Mouse (Mus musculus) CD4-positive, CD25-positive, alpha-beta regulatory T cell, adult 2 months (primary cell): ENCODE results near the gene Acap1.
A peak's percentile ranks its signal among the peaks of the same experiment; 100 is the strongest.

Source experiments
- DNase-seq: peaks from one replicate; pipeline ENCODE4 v3.0.0-alpha.2; 2012; ENCODE audit warnings: low read depth, low spot score

Gene Acap1

DNA sequence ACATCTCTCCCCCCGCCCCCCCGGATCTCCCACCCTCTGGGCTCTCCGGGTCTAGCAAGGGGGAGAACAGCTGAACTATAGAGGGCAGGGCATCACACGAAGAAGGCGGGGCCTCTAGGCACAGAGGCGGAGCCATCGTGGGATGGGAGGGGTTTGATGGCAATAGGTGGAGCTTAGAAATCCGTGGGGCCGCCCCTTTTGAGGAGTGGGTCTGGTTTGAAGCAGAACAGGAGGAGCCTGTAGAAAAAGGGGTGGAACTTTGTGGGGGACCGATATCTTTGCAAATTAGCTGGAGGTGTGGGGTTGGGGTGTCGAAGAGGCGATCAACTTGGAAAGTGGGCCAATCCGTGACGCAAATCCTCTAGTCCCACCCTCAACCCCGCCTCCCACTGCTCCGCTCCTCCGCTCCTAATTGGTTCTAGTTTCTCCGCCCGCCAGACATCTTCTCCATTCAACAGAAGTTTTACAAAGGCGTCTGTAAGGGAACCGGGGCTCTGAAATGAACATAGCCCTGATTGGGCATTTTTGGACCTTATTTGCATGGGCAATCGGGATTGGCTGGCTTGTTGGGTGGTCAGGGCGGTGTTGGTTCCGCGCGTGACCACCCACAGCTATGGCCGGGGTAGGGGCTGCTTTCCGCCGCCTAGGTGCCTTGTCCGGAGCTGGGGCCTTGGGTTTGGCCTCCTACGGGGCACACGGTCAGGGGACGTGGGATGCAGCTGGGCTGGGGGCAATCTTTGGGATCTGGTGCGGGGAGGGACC lies 57.2 kb downstream of the Acap1 start, which contains the start of gene Tmem256:
TSS of gene Tmem256 (plus strand) at position 563 of the 762 bp plus-strand sequence.
- peak; percentile 96 for DNase-seq

DNA sequence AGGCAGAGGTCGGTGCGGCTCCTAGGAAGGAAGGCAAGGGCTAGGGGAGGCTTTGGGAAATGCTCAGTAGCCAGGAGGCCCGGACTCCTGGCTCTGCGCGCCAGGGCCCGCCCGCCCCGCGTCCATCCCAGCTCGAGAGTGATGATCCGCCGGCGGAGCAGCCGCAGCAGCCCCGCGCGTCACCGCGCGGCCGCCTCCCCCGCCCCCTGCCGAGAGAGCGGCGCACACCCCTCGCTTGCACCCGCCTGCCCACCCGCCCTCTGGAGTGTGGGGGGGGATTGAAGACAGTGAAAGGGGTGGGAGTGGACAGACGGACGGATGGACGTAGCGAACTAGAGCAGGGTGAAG lies 57.8 kb downstream of the Acap1 start, which contains the start of gene Nlgn2:
TSS of gene Nlgn2 (minus strand) at position 181 of the 348 bp plus-strand sequence.
- DNase-seq: peak; percentile 82

DNA sequence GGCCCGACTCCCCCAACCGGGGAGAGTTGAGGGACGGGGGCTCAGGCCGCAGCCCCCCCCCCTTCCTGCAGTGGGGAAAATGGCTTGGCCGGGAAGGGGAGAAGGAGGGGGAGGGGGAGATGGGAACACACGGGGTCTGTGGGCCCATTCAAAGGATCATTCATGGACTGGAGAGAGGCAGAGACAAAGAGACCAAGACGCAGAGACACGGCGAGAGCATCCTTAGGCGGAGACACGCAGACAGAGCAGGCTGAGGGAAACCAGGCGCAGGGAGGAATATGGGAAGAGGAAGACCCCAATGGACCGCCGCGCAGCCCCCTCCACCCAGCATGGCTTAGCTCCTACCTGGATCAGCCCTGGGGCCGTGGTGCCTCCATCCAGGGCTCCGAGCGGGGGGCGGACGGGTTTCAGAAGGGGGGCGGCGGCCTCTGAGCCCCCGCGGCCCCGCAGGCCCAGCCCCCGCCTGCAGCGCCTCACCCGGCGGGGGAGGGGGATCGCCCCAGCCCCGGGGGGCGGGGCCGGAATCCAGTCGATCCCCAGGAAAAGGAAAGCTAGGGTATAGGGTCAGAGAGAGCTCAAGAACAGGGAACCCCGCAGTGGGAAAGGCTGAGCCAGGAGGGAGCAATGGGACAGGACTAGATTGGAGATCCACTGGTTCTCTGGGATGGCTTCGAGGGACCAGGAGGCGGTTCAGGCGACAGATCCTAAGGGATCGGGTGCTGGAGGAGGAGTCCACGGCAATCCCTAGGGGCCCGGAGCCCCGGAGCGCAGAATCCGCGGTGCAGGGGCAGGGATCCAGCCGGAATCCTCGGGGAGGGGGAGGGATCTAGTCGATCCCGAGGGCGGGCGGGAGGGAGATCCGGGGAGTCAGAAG lies 58.4 kb downstream of the Acap1 start:
- peak; percentile 37 for DNase-seq

DNA sequence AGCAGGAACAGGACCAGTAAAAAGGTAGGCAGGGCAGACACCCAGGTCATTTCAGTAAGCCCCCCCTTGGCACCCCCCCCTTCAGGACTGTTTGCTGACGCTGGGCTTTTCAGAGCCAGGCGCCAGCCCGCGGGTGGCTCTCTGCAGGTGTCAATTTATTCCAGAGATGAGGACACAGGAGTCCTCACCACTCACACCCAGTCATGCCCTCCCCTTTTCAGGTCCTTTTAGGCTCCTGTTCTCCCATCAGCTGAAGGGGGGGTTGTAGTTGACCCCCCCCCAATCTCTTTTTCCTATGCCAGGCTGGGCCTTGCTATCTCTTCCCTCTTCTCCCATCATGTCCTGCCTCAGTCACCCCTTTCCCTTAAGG lies 59.4 kb downstream of the Acap1 start:
- peak; percentile 25 for DNase-seq

DNA sequence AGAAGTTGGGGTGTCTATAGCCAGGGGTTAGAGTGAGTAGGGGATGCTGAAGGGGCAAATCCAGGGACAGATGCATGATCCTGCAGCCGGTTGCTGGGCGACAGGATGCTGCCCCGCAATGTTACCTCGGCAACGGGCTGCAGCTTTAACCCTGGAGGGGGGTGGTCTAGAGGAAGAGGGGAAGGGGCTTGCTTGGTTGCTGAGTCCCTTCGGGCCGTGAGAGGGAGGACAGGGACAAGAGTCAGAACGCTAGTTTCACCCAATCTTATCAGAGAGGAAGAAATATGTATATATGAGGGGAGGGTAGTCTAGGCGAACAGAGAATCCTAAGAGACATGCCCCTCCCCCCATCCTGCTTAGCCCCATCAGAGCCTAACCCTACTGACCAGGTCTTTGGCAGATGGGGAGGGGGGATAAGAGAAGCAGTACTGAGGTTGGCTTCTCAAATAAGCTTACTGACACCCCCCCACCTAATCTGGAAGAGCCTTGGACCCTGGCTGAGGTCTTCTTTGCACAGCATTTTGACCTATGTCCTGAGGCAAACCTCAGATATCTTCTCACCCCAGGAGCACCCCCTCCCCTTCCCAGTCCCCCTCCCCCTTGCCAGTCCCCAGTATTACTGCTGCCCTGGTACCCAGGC lies 59.9 kb downstream of the Acap1 start:
- peak; percentile 26 for DNase-seq

DNA sequence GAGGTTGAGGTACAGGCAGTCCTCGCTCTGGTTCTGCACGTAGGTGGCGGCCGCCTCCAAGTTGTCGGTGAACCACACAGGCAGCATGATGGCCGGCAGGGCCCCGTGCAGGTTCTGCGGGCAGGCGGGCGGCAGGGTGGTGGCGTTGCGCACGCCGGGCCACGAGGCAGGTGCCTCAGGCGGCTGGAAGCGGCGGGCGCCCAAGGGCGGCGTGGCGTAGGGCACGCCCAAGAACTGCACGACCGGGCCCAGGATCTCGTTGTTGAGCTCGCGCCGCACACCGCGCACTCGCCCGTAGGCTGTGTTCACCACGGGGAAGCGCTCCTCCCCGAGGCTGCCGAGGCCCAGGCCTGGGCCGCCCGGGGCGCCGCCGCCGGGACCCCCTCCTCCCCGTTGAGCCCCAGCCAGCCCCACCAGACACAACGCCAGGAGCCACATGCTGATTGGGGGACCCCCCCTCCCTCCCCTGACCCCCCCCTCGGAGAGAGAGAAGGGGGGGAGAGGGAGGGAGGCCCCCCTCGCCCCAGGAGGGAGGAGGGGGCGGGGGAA lies 61.3 kb downstream of the Acap1 start:
- peak; percentile 78 for DNase-seq

DNA sequence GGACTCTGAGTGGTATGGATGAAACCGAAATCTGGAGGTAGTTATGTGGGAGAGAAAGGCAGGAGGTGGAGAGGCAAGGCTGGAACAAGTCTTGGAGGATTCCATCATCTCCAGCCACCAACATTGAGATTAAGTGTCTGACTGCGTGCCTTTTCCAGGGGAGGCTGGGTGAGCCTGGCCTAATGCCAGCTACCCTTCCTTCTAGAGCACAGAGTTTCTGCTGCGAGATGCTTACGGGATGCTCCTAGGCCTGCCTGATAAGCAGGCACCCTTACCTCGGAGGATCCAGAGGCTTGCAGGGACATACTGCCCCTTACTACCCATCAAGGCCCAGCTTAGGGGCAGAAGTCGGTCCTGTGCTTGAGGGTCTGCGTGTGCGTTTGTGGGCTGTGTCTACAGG lies 61.8 kb downstream of the Acap1 start:
- no peak for DNase-seq
